Mouse (Mus musculus) erythroblast, embryonic 14.5 days (primary cell): ENCODE results near the gene Mrpl48.

Experiments used
- GATA1 ChIP-seq: IDR thresholded peaks from 2 replicates; pipeline ENCODE4 v1.6.1; 2012; ENCODE audit warnings: low read length, inconsistent platforms, mixed read lengths
- TAL1 ChIP-seq: IDR thresholded peaks from 3 replicates; pipeline ENCODE4 v1.6.1; 2012; ENCODE audit warnings: low read length, inconsistent platforms, mixed read lengths

GRCm38 (mm10) chr7:100582727-100583236 lies 25.3 kb downstream of the Mrpl48 start:
- TF ChIP-seq GATA1 (no peak), TAL1 (no peak)
